ENCODE assay signal across 9 mouse cellular contexts in the genomic region with DNA sequence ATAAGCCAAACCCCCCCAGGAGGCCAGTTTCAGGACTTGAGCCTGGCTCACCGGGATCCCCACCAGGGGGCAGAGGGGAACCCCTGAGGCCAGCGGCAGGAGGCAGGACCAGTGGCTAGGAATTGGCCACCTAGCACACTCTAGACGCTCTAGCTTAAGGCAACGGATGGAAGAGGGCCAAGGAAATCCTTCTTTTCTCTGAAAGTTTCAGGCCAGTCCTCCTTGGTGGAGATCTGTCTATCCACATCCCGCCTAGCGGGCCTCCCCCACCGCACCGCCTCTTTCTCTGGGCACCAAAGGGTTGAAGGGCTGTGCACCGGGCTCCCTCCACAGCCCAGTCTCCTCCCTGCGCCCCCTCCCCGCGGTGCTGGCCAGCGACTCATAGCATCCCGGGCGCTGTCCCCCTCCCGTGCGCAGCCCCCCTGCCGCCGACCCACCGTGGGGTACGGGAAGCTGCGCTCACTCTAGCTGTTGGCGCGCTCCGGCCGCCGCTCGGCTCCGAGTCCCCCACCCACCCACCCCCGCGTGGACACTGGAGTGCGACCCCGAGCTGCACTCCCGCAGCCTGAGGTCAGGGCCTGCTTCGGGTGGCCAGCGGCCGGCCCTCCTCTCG. TPM values are rescaled to one million over a fixed set of nuclear protein-coding genes. Genes with fewer than 3 reads are reported as not detected.
DNase-seq lines count a peak whose midpoint lies in the region; ATAC-seq and TF ChIP-seq lines count a peak whose summit lies in the region.
"Had no signal": no experiment of that assay in that cellular context is flagged by ENCODE, and none has a peak within 500 bp of the region (broad histone marks: within the 10 kb centered on the region; RNA-seq: fewer than 3 reads in every experiment).

No protein-coding gene starts in this region.

- 1% methylated on average over 22 of the region's 38 CpGs for WGBS in forebrain, embryonic 11.5 days
- WGBS in heart, embryonic 14.5 days, result under 1% methylated on average over 37 of the region's 38 CpGs
- WGBS in kidney, embryonic 16.5 days, result 1% methylated on average over 33 of the region's 38 CpGs
- 2% methylated on average over 38 of the region's 38 CpGs for WGBS in liver, adult 2 months
- under 1% methylated on average over 24 of the region's 38 CpGs for WGBS in midbrain, postnatal 0 days
- WGBS in stomach, postnatal 0 days, result under 1% methylated on average over 34 of the region's 38 CpGs

- TF ChIP-seq POLR2A in brain, embryonic 14.5 days (IDR thresholded peaks at IDR 0.05; ENCODE audit: borderline replicate concordance, extremely low read depth, insufficient read depth, insufficient read length, poor library complexity, severe bottlenecking), result no peak
- TF ChIP-seq POLR2A in liver, adult 2 months (IDR thresholded peaks at IDR 0.05; ENCODE audit: extremely low read depth, insufficient read depth, low read length), result no peak

- H3K4me2 ChIP-seq in forebrain, embryonic 11.5 days (ENCODE audit: low read depth, low read length, severe bottlenecking), result peak overlapping the region; percentile 82
- peak overlapping the region; percentile 94 for H3K4me2 ChIP-seq in heart, embryonic 14.5 days (ENCODE audit: low read length)
- H3K4me2 ChIP-seq in kidney, embryonic 16.5 days (replicated peaks; ENCODE audit: low read depth, low read length), result peak overlapping the region; percentile 90
- peak overlapping the region; percentile 87 for H3K4me2 ChIP-seq in midbrain, postnatal 0 days (ENCODE audit: low read depth, low read length, poor library complexity, severe bottlenecking)
- peak overlapping the region; percentile 84 for H3K4me2 ChIP-seq in stomach, postnatal 0 days (replicated peaks; ENCODE audit: low read depth)

- peak; percentile 60 for TF ChIP-seq CTCF in brain, embryonic 14.5 days (IDR thresholded peaks at IDR 0.05; ENCODE audit: borderline replicate concordance, extremely low read depth, insufficient read depth, insufficient read length)
- TF ChIP-seq CTCF in liver, adult 2 months (IDR thresholded peaks at IDR 0.05; ENCODE audit: low read depth, low read length), result peak; percentile 61
- peak; percentile 76 for TF ChIP-seq CTCF in midbrain, postnatal 0 days (IDR thresholded peaks at IDR 0.05)
- TF ChIP-seq CTCF in stomach, postnatal 0 days (IDR thresholded peaks at IDR 0.05; ENCODE audit: low read depth), result peak; percentile 79

- TF ChIP-seq EP300 in stomach, postnatal 0 days (optimal IDR thresholded peaks at IDR 0.05), result no peak

- no peaks in the 10 kb centered on the region for H3K79me2 ChIP-seq in liver, adult 2 months (ENCODE audit: control insufficient read depth, insufficient read depth, low read length)

- peak overlapping the region; percentile 70 for H3K4me3 ChIP-seq in forebrain, embryonic 11.5 days (ENCODE audit: low read depth, low read length)
- peak overlapping the region; percentile 60 to 83 for H3K4me3 ChIP-seq in heart, embryonic 14.5 days (ENCODE audit: control insufficient read depth in 1 of 2, insufficient read depth in 1 of 2, low read depth in 1 of 2, low read length in 2 of 2)
- H3K4me3 ChIP-seq in kidney, embryonic 16.5 days (ENCODE audit: low read length), result peak overlapping the region; percentile 74
- peak overlapping the region; percentile 59; the same call in 1 of the 2 replicates for H3K4me3 ChIP-seq in liver, adult 2 months (ENCODE audit: insufficient read depth, low read depth, low read length)
- peak overlapping the region; percentile 77 for H3K4me3 ChIP-seq in midbrain, postnatal 0 days (ENCODE audit: low read depth, low read length)
- peak overlapping the region; percentile 74 for H3K4me3 ChIP-seq in stomach, postnatal 0 days (ENCODE audit: low read depth, low read length)

- peak overlapping the region; percentile 84 for H3K9ac ChIP-seq in forebrain, embryonic 11.5 days (ENCODE audit: low read length)
- peak overlapping the region; percentile 78 for H3K9ac ChIP-seq in heart, embryonic 14.5 days (ENCODE audit: low read length)
- H3K9ac ChIP-seq in kidney, embryonic 16.5 days (replicated peaks; ENCODE audit: low read length), result peak overlapping the region; percentile 81
- no peak overlapping the region for H3K9ac ChIP-seq in liver, adult 2 months (ENCODE audit: low read depth, low read length)
- peak overlapping the region; percentile 86 for H3K9ac ChIP-seq in midbrain, postnatal 0 days (replicated peaks; ENCODE audit: low read length, poor library complexity, severe bottlenecking)
- peak overlapping the region; percentile 75 for H3K9ac ChIP-seq in stomach, postnatal 0 days (ENCODE audit: low read length)

- H3K36me3 ChIP-seq in forebrain, embryonic 11.5 days (ENCODE audit: control insufficient read depth, insufficient read depth, low read length), result no peaks in the 10 kb centered on the region
- no peaks in the 10 kb centered on the region for H3K36me3 ChIP-seq in heart, embryonic 14.5 days (ENCODE audit: control insufficient read depth, insufficient read depth, low read length)
- H3K36me3 ChIP-seq in kidney, embryonic 16.5 days (ENCODE audit: insufficient read depth, low read length), result no peaks in the 10 kb centered on the region
- H3K36me3 ChIP-seq in liver, adult 2 months (ENCODE audit: control insufficient read depth, insufficient read depth, low read length), result no peaks in the 10 kb centered on the region
- no peaks in the 10 kb centered on the region for H3K36me3 ChIP-seq in midbrain, postnatal 0 days (ENCODE audit: insufficient read depth, low read length)
- H3K36me3 ChIP-seq in stomach, postnatal 0 days (ENCODE audit: control insufficient read depth, insufficient read depth, low read length), result no peaks in the 10 kb centered on the region
- H3K36me3 ChIP-seq: G1E had no signal

- H3K9me3 ChIP-seq in forebrain, embryonic 11.5 days (ENCODE audit: control insufficient read depth, low read length), result no peaks in the 10 kb centered on the region
- no peaks in the 10 kb centered on the region for H3K9me3 ChIP-seq in heart, embryonic 14.5 days (ENCODE audit: control insufficient read depth, low read length)
- H3K9me3 ChIP-seq in kidney, embryonic 16.5 days (ENCODE audit: low read length), result no peaks in the 10 kb centered on the region
- no peaks in the 10 kb centered on the region for H3K9me3 ChIP-seq in midbrain, postnatal 0 days (ENCODE audit: low read length)
- H3K9me3 ChIP-seq in stomach, postnatal 0 days (ENCODE audit: control insufficient read depth, low read length), result no peaks in the 10 kb centered on the region

- ATAC-seq in forebrain, embryonic 11.5 days (replicated peaks; ENCODE audit: low FRiP score), result peak; percentile 82
- peak; percentile 61 for ATAC-seq in heart, embryonic 14.5 days (ENCODE audit: insufficient number of reproducible peaks, insufficient read depth, low FRiP score, low read depth)
- peak; percentile 71 for ATAC-seq in kidney, embryonic 16.5 days (ENCODE audit: low FRiP score, low TSS enrichment)
- peak; percentile 82 for ATAC-seq in midbrain, postnatal 0 days (ENCODE audit: low FRiP score)
- peak; percentile 68 for ATAC-seq in stomach, postnatal 0 days (ENCODE audit: low FRiP score, low TSS enrichment)

- H3K4me1 ChIP-seq in forebrain, embryonic 11.5 days (replicated peaks; ENCODE audit: control insufficient read depth, insufficient read depth, low read length), result peaks cover 2% of the 10 kb centered on the region; the same call in 1 of the 2 replicates
- peaks cover 3 to 5% of the 10 kb centered on the region in 2 experiments; a peak in 3 of 4 replicates for H3K4me1 ChIP-seq in heart, embryonic 14.5 days (ENCODE audit: control insufficient read depth in 2 of 2, insufficient read depth in 2 of 2, low read length in 2 of 2)
- H3K4me1 ChIP-seq in kidney, embryonic 16.5 days (ENCODE audit: insufficient read depth, low read length), result peaks cover 9% of the 10 kb centered on the region; the same call in 1 of the 2 replicates
- H3K4me1 ChIP-seq in liver, adult 2 months (ENCODE audit: control insufficient read depth, insufficient read depth, low read length), result peaks cover 4% of the 10 kb centered on the region; the same call in 1 of the 2 replicates
- peaks cover 9% of the 10 kb centered on the region; the same call in 1 of the 2 replicates for H3K4me1 ChIP-seq in midbrain, postnatal 0 days (ENCODE audit: insufficient read depth, low read length)
- no peaks in the 10 kb centered on the region for H3K4me1 ChIP-seq in stomach, postnatal 0 days (replicated peaks; ENCODE audit: control insufficient read depth, insufficient read depth)

- peak; percentile 92 for DNase-seq in 416B (ENCODE audit: low read depth)
- peak; percentile 78 for DNase-seq in brain, embryonic 14.5 days (ENCODE audit: low read depth)
- peak; percentile 81 for DNase-seq in forebrain, embryonic 11.5 days (ENCODE audit: low spot score)
- peak; percentile 16 for DNase-seq in liver, adult 2 months (ENCODE audit: extremely low read depth, low read depth, low spot score)
- peak; percentile 78 for DNase-seq in midbrain, postnatal 0 days (ENCODE audit: low spot score)
- DNase-seq in stomach, postnatal 0 days (ENCODE audit: low spot score), result peak; percentile 61

- H3K27ac ChIP-seq in forebrain, embryonic 11.5 days (ENCODE audit: low read depth, low read length), result peak overlapping the region; percentile 50; the same call in 1 of the 2 replicates
- H3K27ac ChIP-seq in heart, embryonic 14.5 days (replicated peaks in 1 of 2; ENCODE audit: control insufficient read depth in 1 of 2, insufficient read depth in 1 of 2, low read depth in 2 of 2, low read length in 2 of 2), result peak overlapping the region in 1 of 2 experiments; percentile 47; a peak in 1 of 4 replicates
- H3K27ac ChIP-seq in kidney, embryonic 16.5 days (ENCODE audit: low read length), result peak overlapping the region; percentile 69
- no peak overlapping the region for H3K27ac ChIP-seq in liver, adult 2 months (replicated peaks; ENCODE audit: insufficient read depth, low read depth, low read length)
- peak overlapping the region; percentile 87 for H3K27ac ChIP-seq in midbrain, postnatal 0 days (ENCODE audit: low read depth, low read length)
- H3K27ac ChIP-seq in stomach, postnatal 0 days (replicated peaks), result peak overlapping the region; percentile 85

- H3K27me3 ChIP-seq in forebrain, embryonic 11.5 days (ENCODE audit: control insufficient read depth, insufficient read depth, low read length), result no peaks in the 10 kb centered on the region; the same call in 1 of the 2 replicates
- peaks cover 13% of the 10 kb centered on the region; the same call in 1 of the 2 replicates for H3K27me3 ChIP-seq in heart, embryonic 14.5 days (ENCODE audit: control insufficient read depth, insufficient read depth, low read length)
- H3K27me3 ChIP-seq in kidney, embryonic 16.5 days (ENCODE audit: insufficient read depth, low read length), result 0 out of 2 replicates have a peak, but pooled peaks cover 8% of the 10 kb centered on the region
- H3K27me3 ChIP-seq in liver, adult 2 months (ENCODE audit: control insufficient read depth, insufficient read depth, low read length), result peaks cover 3% of the 10 kb centered on the region
- H3K27me3 ChIP-seq in midbrain, postnatal 0 days (ENCODE audit: insufficient read depth, low read length), result no peaks in the 10 kb centered on the region
- no peaks in the 10 kb centered on the region for H3K27me3 ChIP-seq in stomach, postnatal 0 days (ENCODE audit: control insufficient read depth, insufficient read depth, low read length)

RNA-seq across cellular contexts. Expression of a gene that starts 0.4 kb away (rescaled TPM):
- 10.4 and 20.5 TPM in 2 replicates for polyA plus RNA-seq in brain, embryonic 14.5 days (2012; rRNA removed)
- 1.0 and 1.1 TPM in 2 replicates for polyA plus RNA-seq in forebrain, embryonic 11.5 days (2014; fragmentation: Nextera tagmentation; extraction: Ambion mirVana)
- 2.5 and 3.8 TPM in 2 replicates for polyA plus RNA-seq in heart, embryonic 14.5 days (2014; fragmentation: Nextera tagmentation; extraction: Ambion mirVana)
- polyA plus RNA-seq in kidney, embryonic 16.5 days (2015; fragmentation: Nextera tagmentation; extraction: Ambion mirVana), result 0.66 and 1.0 TPM in 2 replicates
- 0.09 and 0.34 TPM in 2 replicates for total RNA-seq in liver, adult 2 months (2014; rRNA removed)
- 0.14 and 0.33 TPM in 2 replicates for polyA plus RNA-seq in liver, adult 2 months (2012; rRNA removed)
- total RNA-seq in midbrain, postnatal 0 days (2014; rRNA removed), result 65.7 and 68.8 TPM in 2 replicates
- 33.9 and 34.5 TPM in 2 replicates for polyA plus RNA-seq in midbrain, postnatal 0 days (2015; fragmentation: Nextera tagmentation; extraction: Ambion mirVana)
- 5.7 and 6.3 TPM in 2 replicates for polyA plus RNA-seq in stomach, postnatal 0 days (2015; fragmentation: Nextera tagmentation; extraction: Ambion mirVana)
- polyA plus RNA-seq: G1E had no signal

Comparison
In these comparisons a context has a peak if more than half of its experiments do, and no peak if none do; other contexts are left out.
1. DNase-seq: peak in every context shown above with its lines; median percentile 92 in 416B; 81 in forebrain, embryonic 11.5 days; 78 in brain, embryonic 14.5 days; 78 in midbrain, postnatal 0 days; 61 in stomach, postnatal 0 days; 16 in liver, adult 2 months.